Mouse (Mus musculus): ENCODE measurements around the gene Clhc1. TPM values are rescaled to one million over a fixed set of nuclear protein-coding genes. Genes with fewer than 3 reads are reported as not detected.
"Not testable (repeated sequence)": the region's sequence is repeated elsewhere in the genome, so short reads cannot be mapped to it uniquely, and the experiment has no call there.

Clhc1 gene
- polyA plus RNA-seq, 1 experiment from 2014 or later = 0.21 TPM

- H3K27me3 ChIP-seq (ENCODE audit: control insufficient read depth, insufficient read depth, low read depth, low read length) = no peaks in the 10 kb centered on the region
- ATAC-seq (ENCODE audit: low read depth) = peak; percentile 97
- WGBS (ENCODE audit: insufficient replicate concordance) = under 1% methylated on average over 47 of the region's 47 CpGs
- H3K36me3 ChIP-seq (ENCODE audit: control insufficient read depth, insufficient read depth) = peaks cover 3% of the 10 kb centered on the region; the same call in 1 of the 2 replicates
- H3K27ac ChIP-seq (ENCODE audit: low read length) = peak within 1 kb of the TSS; percentile 83
- peak within 1 kb of the TSS; percentile 76 for H3K4me3 ChIP-seq (ENCODE audit: low read depth, low read length)
- no peaks in the 10 kb centered on the region for H3K9me3 ChIP-seq (replicated peaks; ENCODE audit: control insufficient read depth, low read length)
- H3K4me2 ChIP-seq (ENCODE audit: low read depth, low read length) = peak within 1 kb of the TSS; percentile 76
- peaks cover 3% of the 10 kb centered on the region for H3K4me1 ChIP-seq (ENCODE audit: control insufficient read depth, low read depth, low read length)
- peak within 1 kb of the TSS; percentile 77 for H3K9ac ChIP-seq (ENCODE audit: low read depth, low read length)
These were observed 21.6 kb upstream of the Clhc1 start, which contains the start of gene Mtif2 for GRCm38 (mm10) chr11:29525988-29526794. Gene Mtif2, plus strand, starts transcription at chr11:29526408.

GRCm38 (mm10) chr11:29538201-29538600 lies 9.5 kb upstream of the Clhc1 start:
- H3K9me3 ChIP-seq (replicated peaks; ENCODE audit: control insufficient read depth, low read length) = no peaks in the 10 kb centered on the region
- no peak overlapping the region for H3K4me2 ChIP-seq (ENCODE audit: low read depth, low read length)
- no peak overlapping the region for H3K4me3 ChIP-seq (ENCODE audit: low read depth, low read length)
- no peak for ATAC-seq (ENCODE audit: low read depth)
- H3K9ac ChIP-seq (ENCODE audit: low read depth, low read length) = no peak overlapping the region
- WGBS (ENCODE audit: insufficient replicate concordance) = 87% methylated on average over 1 of the region's 1 CpGs
- no peak overlapping the region for H3K27ac ChIP-seq (ENCODE audit: low read length)
- no peaks in the 10 kb centered on the region for H3K4me1 ChIP-seq (ENCODE audit: control insufficient read depth, low read depth, low read length)
- H3K27me3 ChIP-seq (ENCODE audit: control insufficient read depth, insufficient read depth, low read depth, low read length) = no peaks in the 10 kb centered on the region
- H3K36me3 ChIP-seq (ENCODE audit: control insufficient read depth, insufficient read depth) = peaks cover 28% of the 10 kb centered on the region

GRCm38 (mm10) chr11:29544225-29544945 lies 3.4 kb upstream of the Clhc1 start:
- Histone ChIP-seq H3K9ac (ENCODE audit: low read depth, low read length) (no peak overlapping the region), H3K4me1 (ENCODE audit: control insufficient read depth, low read depth, low read length) (peaks cover 16% of the 10 kb centered on the region), H3K27ac (ENCODE audit: low read length) (no peak overlapping the region), H3K9me3 (replicated peaks; ENCODE audit: control insufficient read depth, low read length) (no peaks in the 10 kb centered on the region), H3K27me3 (ENCODE audit: control insufficient read depth, insufficient read depth, low read depth, low read length) (no peaks in the 10 kb centered on the region), H3K36me3 (ENCODE audit: control insufficient read depth, insufficient read depth) (peaks cover 30% of the 10 kb centered on the region), H3K4me3 (ENCODE audit: low read depth, low read length) (no peak overlapping the region), H3K4me2 (ENCODE audit: low read depth, low read length) (no peak overlapping the region)
- WGBS (ENCODE audit: insufficient replicate concordance) = 80% methylated on average over 3 of the region's 3 CpGs
- no peak for ATAC-seq (ENCODE audit: low read depth)

DNA sequence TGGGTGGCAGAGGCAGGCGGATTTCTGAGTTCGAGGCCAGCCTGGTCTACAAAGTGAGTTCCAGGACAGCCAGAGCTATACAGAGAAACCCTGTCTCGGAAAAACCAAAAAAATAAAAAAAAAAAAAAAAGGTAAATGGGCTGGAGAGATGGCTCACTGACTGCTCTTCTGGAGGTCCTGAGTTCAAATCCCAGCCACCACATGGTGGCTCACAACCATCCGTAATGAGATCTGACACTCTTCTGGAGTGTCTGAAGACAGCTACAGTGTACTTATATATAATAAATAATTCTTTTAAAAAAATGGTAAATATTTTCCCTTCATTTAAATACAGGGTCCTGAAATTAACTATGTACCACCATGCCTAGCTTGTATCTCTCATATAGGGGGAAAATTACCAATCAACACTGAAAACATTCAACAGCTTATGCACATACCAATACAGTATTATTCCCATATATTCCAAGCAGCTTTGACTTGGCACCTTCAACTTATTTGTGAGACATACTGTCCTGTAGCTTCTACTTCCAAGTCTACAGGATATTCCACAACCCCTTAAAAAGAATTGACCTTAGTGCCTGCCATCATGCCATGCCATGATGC lies 2.5 kb upstream of the Clhc1 start:
- not testable (repeated sequence) for H3K9me3 ChIP-seq (replicated peaks; ENCODE audit: control insufficient read depth, low read length); H3K27ac ChIP-seq (ENCODE audit: low read length); ATAC-seq (ENCODE audit: low read depth); H3K4me2 ChIP-seq (ENCODE audit: low read depth, low read length); H3K9ac ChIP-seq (ENCODE audit: low read depth, low read length); H3K27me3 ChIP-seq (ENCODE audit: control insufficient read depth, insufficient read depth, low read depth, low read length); H3K4me3 ChIP-seq (ENCODE audit: low read depth, low read length)
- Histone ChIP-seq H3K4me1 (ENCODE audit: control insufficient read depth, low read depth, low read length) (peaks cover 16% of the 10 kb centered on the region), H3K36me3 (ENCODE audit: control insufficient read depth, insufficient read depth) (peaks cover 30% of the 10 kb centered on the region)
- WGBS (ENCODE audit: insufficient replicate concordance) = 80% methylated on average over 4 of the region's 4 CpGs

DNA sequence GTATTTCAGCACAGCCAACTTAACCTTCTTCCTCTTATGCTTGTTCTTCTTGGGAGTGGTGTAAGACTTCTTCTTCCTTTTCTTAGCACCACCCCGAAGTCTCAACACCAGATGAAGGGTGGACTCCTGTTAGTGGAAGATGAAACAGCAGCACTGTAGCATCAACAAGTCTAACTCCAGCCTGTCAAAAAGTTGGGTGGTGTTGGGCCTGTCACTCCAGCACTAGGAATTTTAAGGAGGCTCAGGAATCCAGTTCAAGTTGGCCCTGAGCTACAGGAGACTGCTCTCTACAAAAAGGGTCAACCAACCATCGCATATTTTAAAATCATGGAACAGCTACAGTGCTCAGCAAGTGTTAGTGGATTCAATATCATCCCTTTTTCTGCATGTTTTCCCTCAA lies 1.5 kb upstream of the Clhc1 start:
- H3K36me3 ChIP-seq (ENCODE audit: control insufficient read depth, insufficient read depth) = peaks cover 28% of the 10 kb centered on the region
- H3K4me3 ChIP-seq (ENCODE audit: low read depth, low read length) = peak overlapping the region; percentile 91
- H3K27ac ChIP-seq (ENCODE audit: low read length) = peak overlapping the region; percentile 45
- not testable (repeated sequence) for H3K9me3 ChIP-seq (replicated peaks; ENCODE audit: control insufficient read depth, low read length); H3K27me3 ChIP-seq (ENCODE audit: control insufficient read depth, insufficient read depth, low read depth, low read length); ATAC-seq (ENCODE audit: low read depth)
- peaks cover 16% of the 10 kb centered on the region for H3K4me1 ChIP-seq (ENCODE audit: control insufficient read depth, low read depth, low read length)
- WGBS (ENCODE audit: insufficient replicate concordance) = 59% methylated on average over 2 of the region's 2 CpGs
- H3K9ac ChIP-seq (ENCODE audit: low read depth, low read length) = peak overlapping the region; percentile 87
- peak overlapping the region; percentile 70 for H3K4me2 ChIP-seq (ENCODE audit: low read depth, low read length)

DNA sequence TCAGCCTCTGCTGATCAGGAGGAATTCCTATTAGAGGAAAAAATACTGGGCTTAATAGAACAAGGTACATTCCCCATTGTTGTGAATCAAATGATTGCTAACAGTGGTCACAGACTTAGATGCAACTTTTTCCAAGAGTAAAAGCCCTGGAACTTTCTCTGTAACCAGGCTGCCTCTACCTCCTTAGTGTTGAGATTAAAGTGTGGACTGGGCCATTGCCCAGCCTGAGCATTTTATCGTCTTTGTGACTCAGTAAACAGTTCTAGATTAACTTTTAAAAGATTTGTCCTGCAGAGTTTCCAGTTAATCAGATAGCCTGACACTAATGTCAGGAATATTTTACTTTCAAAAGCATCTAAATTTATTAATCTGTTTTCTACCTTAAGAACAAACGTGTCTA lies 988 bp upstream of the Clhc1 start:
- Histone ChIP-seq H3K27ac (ENCODE audit: low read length) (peak overlapping the region; percentile 45), H3K4me2 (ENCODE audit: low read depth, low read length) (peak overlapping the region; percentile 70), H3K36me3 (ENCODE audit: control insufficient read depth, insufficient read depth) (peaks cover 25% of the 10 kb centered on the region), H3K9me3 (replicated peaks; ENCODE audit: control insufficient read depth, low read length) (no peaks in the 10 kb centered on the region), H3K9ac (ENCODE audit: low read depth, low read length) (peak overlapping the region; percentile 87), H3K4me3 (ENCODE audit: low read depth, low read length) (peak overlapping the region; percentile 91), H3K4me1 (ENCODE audit: control insufficient read depth, low read depth, low read length) (peaks cover 16% of the 10 kb centered on the region), H3K27me3 (ENCODE audit: control insufficient read depth, insufficient read depth, low read depth, low read length) (no peaks in the 10 kb centered on the region)
- WGBS (ENCODE audit: insufficient replicate concordance) = 7% methylated on average over 2 of the region's 2 CpGs
- ATAC-seq (ENCODE audit: low read depth) = no peak

DNA sequence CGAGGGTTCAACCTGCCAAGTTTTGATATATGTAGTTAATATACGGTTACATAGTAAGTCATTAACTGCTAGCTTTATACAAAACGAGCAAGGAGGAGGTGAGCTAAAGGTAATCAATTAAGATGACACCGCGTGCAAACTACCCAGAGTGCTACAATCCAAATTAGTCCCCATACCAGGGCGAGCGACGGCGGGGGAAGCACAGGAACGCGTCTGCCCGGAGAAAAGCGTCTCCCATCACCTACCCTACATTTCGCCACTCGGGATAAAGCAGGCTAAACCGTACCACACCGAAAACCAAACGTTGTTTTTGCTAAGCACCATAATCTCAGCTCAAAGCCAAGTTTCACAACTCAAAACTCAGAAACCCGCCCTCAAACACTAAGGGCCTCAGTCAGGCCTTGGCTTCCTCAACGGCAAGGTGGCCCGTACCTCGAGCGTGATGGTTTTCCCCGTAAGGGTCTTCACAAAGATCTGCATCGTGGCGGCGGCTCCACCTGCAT lies 450 bp upstream of the Clhc1 start:
- peaks cover 16% of the 10 kb centered on the region for H3K4me1 ChIP-seq (ENCODE audit: control insufficient read depth, low read depth, low read length)
- peaks cover 23% of the 10 kb centered on the region for H3K36me3 ChIP-seq (ENCODE audit: control insufficient read depth, insufficient read depth)
- peak overlapping the region; percentile 70 for H3K4me2 ChIP-seq (ENCODE audit: low read depth, low read length)
- ATAC-seq (ENCODE audit: low read depth) = no peak; the same call in 1 of the 2 replicates
- under 1% methylated on average over 27 of the region's 27 CpGs for WGBS (ENCODE audit: insufficient replicate concordance)
- H3K4me3 ChIP-seq (ENCODE audit: low read depth, low read length) = peak overlapping the region; percentile 91
- H3K9me3 ChIP-seq (replicated peaks; ENCODE audit: control insufficient read depth, low read length) = no peaks in the 10 kb centered on the region
- H3K27me3 ChIP-seq (ENCODE audit: control insufficient read depth, insufficient read depth, low read depth, low read length) = no peaks in the 10 kb centered on the region
- H3K27ac ChIP-seq (ENCODE audit: low read length) = peak overlapping the region; percentile 75
- H3K9ac ChIP-seq (ENCODE audit: low read depth, low read length) = peak overlapping the region; percentile 87

DNA sequence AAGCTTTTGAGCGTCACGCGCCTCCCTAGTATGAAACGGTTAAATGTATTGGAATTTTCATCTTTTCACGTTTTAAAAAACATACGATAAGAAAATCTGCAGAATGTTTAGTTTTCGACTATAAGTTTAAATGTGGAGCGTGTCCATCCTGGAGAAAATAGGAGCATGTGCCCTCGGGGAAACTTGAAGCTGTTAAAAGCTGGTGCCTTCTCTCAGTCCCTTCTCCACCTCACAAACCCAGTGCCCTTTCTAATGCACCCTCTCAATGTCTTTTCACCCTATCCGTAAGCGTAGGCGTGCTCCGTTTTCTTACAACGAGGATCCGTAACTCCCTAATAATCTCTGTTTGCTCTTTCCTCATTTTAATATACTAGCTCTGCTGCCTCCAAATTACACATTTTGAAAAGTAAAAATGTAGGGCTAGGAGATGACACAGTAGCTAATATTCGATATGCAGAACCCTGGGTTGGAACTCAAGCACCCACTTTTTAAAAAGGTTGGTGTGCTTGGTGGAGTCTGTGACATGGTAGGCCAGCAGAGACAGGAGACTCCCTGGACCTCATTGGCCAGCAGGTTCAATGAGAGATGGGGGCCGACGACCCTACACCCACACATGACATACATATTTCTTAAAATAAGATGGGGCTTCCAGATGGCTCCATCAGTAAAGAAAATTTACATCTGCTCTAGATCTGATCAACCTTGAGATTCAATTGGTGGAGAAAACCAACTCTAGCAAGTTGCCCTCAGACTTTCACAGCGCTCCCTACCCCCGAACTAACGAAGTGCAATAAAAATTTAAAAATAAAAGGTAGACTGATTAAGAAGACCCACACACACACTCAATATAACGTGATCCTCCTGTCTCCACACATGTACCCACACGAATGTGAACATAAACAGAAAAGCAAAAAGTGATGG lies 1.0 kb downstream of the Clhc1 start:
- peak overlapping the region; percentile 84 for H3K27ac ChIP-seq (ENCODE audit: low read length)
- H3K4me1 ChIP-seq (ENCODE audit: control insufficient read depth, low read depth, low read length) = peaks cover 16% of the 10 kb centered on the region
- H3K9ac ChIP-seq (ENCODE audit: low read depth, low read length) = peak overlapping the region; percentile 87
- H3K9me3 ChIP-seq (replicated peaks; ENCODE audit: control insufficient read depth, low read length) = no peaks in the 10 kb centered on the region
- no peak for ATAC-seq (ENCODE audit: low read depth)
- H3K36me3 ChIP-seq (ENCODE audit: control insufficient read depth, insufficient read depth) = peaks cover 20% of the 10 kb centered on the region
- H3K27me3 ChIP-seq (ENCODE audit: control insufficient read depth, insufficient read depth, low read depth, low read length) = no peaks in the 10 kb centered on the region
- peak overlapping the region; percentile 83 for H3K4me2 ChIP-seq (ENCODE audit: low read depth, low read length)
- WGBS (ENCODE audit: insufficient replicate concordance) = 14% methylated on average over 23 of the region's 23 CpGs
- H3K4me3 ChIP-seq (ENCODE audit: low read depth, low read length) = peak overlapping the region; percentile 91

Measured in liver, embryonic 16.5 days (tissue).